Mouse (Mus musculus): ENCODE measurements at regions not wholly inside any gene's neighbourhood (a gene's known extent, or its start where the extent isn't known, plus 50 kb on each side); places are given as distances from the start of the nearest gene placed in this dataset.
A peak's percentile ranks its signal among the peaks of the same experiment; 100 is the strongest.

DNA sequence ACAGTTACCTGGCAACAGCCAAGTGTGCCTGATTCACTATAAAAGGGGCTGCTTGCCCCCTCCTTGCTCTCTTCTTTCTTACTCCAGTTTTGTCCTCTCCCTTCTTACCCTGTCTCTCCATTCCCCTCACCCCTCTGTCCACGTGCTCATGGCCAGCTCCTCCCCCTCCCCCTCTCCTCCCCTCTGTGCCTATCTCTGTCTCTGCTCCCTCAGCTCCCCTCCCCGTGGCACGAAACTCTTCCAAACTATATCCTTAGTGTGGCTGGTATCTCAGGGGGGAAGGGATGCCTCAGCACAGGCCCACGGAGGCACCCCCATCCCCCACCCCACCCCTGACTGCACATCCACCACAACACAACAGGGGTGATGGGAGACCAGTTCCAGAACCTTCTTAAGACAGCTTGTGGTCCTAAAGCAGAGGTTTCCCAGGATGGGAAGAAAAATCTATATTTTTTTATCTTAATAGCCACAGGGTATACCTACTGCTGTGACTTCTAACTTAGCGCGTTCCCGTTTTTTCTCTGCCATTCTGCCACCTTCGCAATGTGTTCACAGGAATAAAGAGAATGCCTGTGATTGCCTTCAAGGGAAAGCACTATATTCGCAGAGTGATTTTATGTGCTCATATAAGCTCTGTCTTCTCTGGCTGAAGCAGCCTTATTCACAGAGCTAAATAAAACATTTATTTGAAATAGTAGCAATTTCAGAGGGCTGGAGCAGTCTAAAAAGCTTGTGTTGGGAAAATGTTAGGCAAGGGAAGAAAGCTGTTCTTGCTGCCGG lies 69.1 kb upstream of the Serp2 start:
- Histone ChIP-seq H3K4me3 (ENCODE audit: low read depth, low read length) (no peak overlapping the region), H3K36me3 (ENCODE audit: insufficient read depth) (no peaks in the 10 kb centered on the region), H3K9me3 (ENCODE audit: low read depth, low read length) (no peaks in the 10 kb centered on the region), H3K9ac (no peak overlapping the region), H3K27ac (ENCODE audit: low read depth) (no peak overlapping the region; the same call in 1 of the 2 replicates), H3K4me2 (no peak overlapping the region), H3K27me3 (ENCODE audit: insufficient read depth, low read length) (no peaks in the 10 kb centered on the region), H3K4me1 (ENCODE audit: insufficient read depth) (peaks cover 42% of the 10 kb centered on the region)
- ATAC-seq (ENCODE audit: insufficient read depth) (peak; percentile 12; the same call in 1 of the 2 replicates), DNase-seq (no peak)
- WGBS = 58% methylated on average over 10 of the region's 10 CpGs
- TF ChIP-seq CTCF (IDR thresholded peaks at IDR 0.05; ENCODE audit: low read depth) = no peak

DNA sequence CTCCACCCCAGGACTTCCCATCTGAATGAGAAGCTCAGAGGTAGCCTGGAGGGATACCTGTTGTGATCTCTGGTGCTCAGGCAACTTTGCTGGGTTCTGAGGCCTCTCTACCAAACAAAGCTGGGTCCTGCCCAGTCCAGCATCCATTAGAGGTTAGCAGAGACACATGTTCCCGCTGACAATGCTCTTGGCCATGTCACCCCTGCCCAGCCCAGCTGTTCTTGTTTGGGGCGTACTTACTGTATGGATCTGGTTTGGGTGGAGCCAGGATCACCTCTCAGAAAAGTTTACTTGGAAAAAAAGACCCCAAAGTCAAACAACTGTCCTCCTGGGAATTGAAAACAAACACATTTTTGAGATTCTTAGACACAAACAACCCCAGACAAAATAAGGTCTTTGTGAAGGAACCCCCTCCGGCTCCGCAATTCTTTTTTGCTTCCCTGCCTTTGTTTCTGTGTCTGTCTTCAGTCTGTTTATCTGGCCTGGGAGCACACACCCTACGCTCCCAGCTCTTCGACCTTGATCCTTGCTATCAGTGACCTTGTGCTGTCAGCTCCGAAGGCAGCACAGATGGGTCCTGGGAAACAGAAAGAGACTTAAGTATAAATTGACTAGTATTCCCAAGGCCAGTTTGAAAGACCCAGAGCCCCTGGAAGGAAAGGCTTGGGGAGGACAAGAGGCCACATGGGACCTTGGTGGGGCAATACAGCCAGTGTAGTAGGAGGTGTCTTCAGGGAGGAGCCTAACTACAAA lies 68.1 kb upstream of the Serp2 start:
- Histone ChIP-seq H3K36me3 (ENCODE audit: insufficient read depth) (no peaks in the 10 kb centered on the region), H3K4me2 (no peak overlapping the region), H3K9ac (no peak overlapping the region), H3K27me3 (ENCODE audit: insufficient read depth, low read length) (no peaks in the 10 kb centered on the region), H3K4me3 (ENCODE audit: low read depth, low read length) (no peak overlapping the region), H3K4me1 (ENCODE audit: insufficient read depth) (peaks cover 42% of the 10 kb centered on the region), H3K9me3 (ENCODE audit: low read depth, low read length) (no peaks in the 10 kb centered on the region), H3K27ac (ENCODE audit: low read depth) (peak overlapping the region; percentile 14; the same call in 1 of the 2 replicates)
- 48% methylated on average over 7 of the region's 7 CpGs for WGBS
- ATAC-seq (ENCODE audit: insufficient read depth) (no peak), DNase-seq (no peak)
- no peak for TF ChIP-seq CTCF (IDR thresholded peaks at IDR 0.05; ENCODE audit: low read depth)

DNA sequence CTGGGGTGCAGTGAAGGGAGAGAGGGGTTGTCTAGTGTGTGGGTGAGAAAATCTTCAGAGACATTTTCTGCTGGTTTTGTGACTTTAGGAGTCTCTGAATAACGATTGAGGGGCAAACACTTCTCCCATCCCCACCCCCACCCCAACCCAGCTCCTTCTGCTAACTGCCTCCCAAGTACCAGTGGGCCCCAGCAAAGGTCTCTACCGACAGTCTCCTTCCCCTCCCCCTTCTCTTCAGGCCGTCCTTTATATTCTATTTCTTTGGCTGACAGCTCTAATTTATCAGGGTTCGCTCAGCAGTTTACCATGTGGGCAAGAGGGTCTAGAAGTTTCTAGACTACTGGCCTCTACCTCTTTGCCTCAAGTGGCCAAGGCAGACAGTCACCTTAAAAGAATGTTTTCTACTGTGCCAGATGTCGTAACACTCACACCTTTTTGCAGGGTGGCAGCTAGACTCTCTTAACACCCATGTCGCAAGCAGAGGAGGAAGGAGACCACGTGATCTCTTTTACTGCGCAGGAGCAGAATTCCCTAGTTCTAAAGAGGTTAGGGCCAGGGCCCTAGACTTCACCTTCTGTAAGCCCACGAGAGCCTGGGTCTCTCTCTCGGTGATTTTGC lies 66.8 kb upstream of the Serp2 start:
- peak; percentile 6; the same call in 1 of the 2 replicates for ATAC-seq (ENCODE audit: insufficient read depth)
- Histone ChIP-seq H3K4me1 (ENCODE audit: insufficient read depth) (peaks cover 50% of the 10 kb centered on the region), H3K9ac (no peak overlapping the region), H3K27me3 (ENCODE audit: insufficient read depth, low read length) (no peaks in the 10 kb centered on the region), H3K9me3 (ENCODE audit: low read depth, low read length) (no peaks in the 10 kb centered on the region), H3K36me3 (ENCODE audit: insufficient read depth) (no peaks in the 10 kb centered on the region), H3K4me2 (peak overlapping the region; percentile 47), H3K27ac (ENCODE audit: low read depth) (peak overlapping the region; percentile 83), H3K4me3 (ENCODE audit: low read depth, low read length) (no peak overlapping the region)
- WGBS = 16% methylated on average over 10 of the region's 10 CpGs
- no peak for TF ChIP-seq CTCF (IDR thresholded peaks at IDR 0.05; ENCODE audit: low read depth)
- DNase-seq = peak; percentile 53

DNA sequence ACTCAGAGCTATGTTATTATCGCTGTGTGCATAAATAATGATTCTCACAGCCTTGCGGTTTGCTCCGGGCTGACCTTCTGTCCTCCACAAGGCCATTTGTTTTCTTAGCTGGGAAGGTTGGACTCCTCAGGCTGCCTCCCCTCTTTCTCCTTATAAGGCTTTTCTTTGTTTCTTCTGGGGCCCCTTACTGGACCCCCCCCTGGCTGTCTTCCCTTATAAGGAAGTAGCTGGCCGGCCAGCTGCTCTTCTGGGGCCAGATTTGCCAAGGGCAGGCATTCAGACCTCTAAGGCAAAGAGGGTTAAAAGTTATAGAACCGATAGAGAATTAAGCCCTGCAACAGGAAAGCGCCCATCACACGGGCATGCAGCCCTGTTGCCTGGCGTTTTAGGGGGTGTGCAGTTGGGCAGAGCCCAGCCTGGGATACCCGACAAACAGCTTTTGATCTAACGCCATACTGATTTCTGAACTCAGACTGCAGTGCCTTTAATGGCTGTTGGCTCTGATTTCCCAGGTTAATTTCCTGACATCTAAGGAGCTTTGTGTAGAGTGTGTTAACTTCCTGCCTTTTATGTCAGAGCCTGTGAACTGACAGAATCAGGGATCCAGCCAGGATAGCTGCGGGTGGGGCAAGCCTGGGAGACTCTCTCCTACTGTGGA lies 66.1 kb upstream of the Serp2 start:
- TF ChIP-seq CTCF (IDR thresholded peaks at IDR 0.05; ENCODE audit: low read depth) = no peak
- Histone ChIP-seq H3K9ac (peak overlapping the region; percentile 40; the same call in 1 of the 2 replicates), H3K4me3 (ENCODE audit: low read depth, low read length) (no peak overlapping the region), H3K36me3 (ENCODE audit: insufficient read depth) (no peaks in the 10 kb centered on the region), H3K9me3 (ENCODE audit: low read depth, low read length) (no peaks in the 10 kb centered on the region), H3K27ac (ENCODE audit: low read depth) (peak overlapping the region; percentile 83), H3K4me1 (ENCODE audit: insufficient read depth) (peaks cover 57% of the 10 kb centered on the region), H3K27me3 (ENCODE audit: insufficient read depth, low read length) (no peaks in the 10 kb centered on the region), H3K4me2 (peak overlapping the region; percentile 47)
- ATAC-seq (ENCODE audit: insufficient read depth) = peak; percentile 72
- peak; percentile 79 for DNase-seq
- WGBS = 1% methylated on average over 11 of the region's 11 CpGs

DNA sequence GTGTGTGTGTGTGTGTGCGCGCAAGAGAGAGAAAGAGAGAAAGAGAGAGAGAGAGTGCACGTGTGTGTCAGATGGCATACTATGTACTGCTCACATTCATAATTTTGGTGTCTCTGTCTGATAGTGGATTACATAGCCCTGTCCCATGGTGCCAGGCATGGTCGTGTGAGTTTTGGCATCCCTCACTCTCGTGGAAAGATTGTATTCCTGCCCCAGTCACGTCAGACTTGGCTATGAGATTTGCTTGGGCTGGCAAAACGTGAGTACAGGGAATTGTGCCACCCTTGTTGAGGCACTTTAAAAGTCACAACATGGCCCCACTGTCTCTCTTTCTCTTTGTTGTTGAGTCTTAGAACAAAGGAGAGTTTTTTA lies 62.3 kb upstream of the Serp2 start:
- Histone ChIP-seq H3K9me3 (ENCODE audit: low read depth, low read length) (no peaks in the 10 kb centered on the region), H3K4me2 (no peak overlapping the region), H3K36me3 (ENCODE audit: insufficient read depth) (no peaks in the 10 kb centered on the region), H3K27ac (ENCODE audit: low read depth) (0 out of 2 replicates have a peak overlapping the region, but pooled peaks have one; percentile 75), H3K4me3 (ENCODE audit: low read depth, low read length) (no peak overlapping the region), H3K27me3 (ENCODE audit: insufficient read depth, low read length) (no peaks in the 10 kb centered on the region), H3K4me1 (ENCODE audit: insufficient read depth) (peaks cover 52% of the 10 kb centered on the region), H3K9ac (no peak overlapping the region)
- ATAC-seq (ENCODE audit: insufficient read depth) (no peak), DNase-seq (no peak)
- 63% methylated on average over 7 of the region's 7 CpGs for WGBS
- no peak for TF ChIP-seq CTCF (IDR thresholded peaks at IDR 0.05; ENCODE audit: low read depth)

DNA sequence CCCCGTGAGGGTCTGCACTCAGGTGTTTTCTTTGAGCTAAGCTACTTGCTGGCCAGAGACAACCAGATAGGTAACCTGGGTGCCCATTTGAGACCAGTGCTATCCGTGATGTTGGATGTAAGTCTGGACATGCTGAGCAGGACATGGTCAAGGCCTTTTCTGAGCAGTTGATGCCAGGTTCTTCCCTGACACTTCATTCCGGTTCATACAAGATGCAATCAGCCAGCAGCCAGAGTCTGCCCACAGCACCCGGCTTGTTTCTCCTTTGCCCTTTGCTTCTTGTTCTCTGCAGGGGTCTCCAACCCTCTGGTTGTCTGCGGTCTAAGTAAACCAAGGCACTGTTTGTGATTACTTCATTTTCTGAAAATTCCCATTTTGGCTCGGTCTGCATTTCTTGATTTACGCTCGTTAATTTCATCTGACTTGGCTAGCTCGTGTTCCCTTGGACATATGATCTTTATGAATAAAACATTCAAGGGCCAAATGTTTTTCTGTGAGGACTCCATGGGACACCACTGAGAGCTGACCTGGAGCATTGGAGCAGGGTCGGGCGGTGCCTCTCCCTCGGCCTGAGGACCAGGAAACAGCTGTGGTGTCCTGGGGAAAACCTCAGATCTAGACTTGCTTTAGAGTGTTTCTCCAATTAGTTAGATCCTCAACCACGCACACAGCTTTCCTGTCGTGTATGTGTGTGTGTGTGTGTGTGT lies 61.8 kb upstream of the Serp2 start:
- H3K4me1 ChIP-seq (ENCODE audit: insufficient read depth) = peaks cover 47% of the 10 kb centered on the region
- H3K27ac ChIP-seq (ENCODE audit: low read depth) = peak overlapping the region; percentile 75; the same call in 1 of the 2 replicates
- no peaks in the 10 kb centered on the region for H3K27me3 ChIP-seq (ENCODE audit: insufficient read depth, low read length)
- peak; percentile 34 for DNase-seq
- no peak for TF ChIP-seq CTCF (IDR thresholded peaks at IDR 0.05; ENCODE audit: low read depth)
- no peak overlapping the region for H3K9ac ChIP-seq
- WGBS = 57% methylated on average over 14 of the region's 14 CpGs
- H3K9me3 ChIP-seq (ENCODE audit: low read depth, low read length) = no peaks in the 10 kb centered on the region
- no peaks in the 10 kb centered on the region for H3K36me3 ChIP-seq (ENCODE audit: insufficient read depth)
- ATAC-seq (ENCODE audit: insufficient read depth) = no peak
- no peak overlapping the region for H3K4me3 ChIP-seq (ENCODE audit: low read depth, low read length)
- no peak overlapping the region for H3K4me2 ChIP-seq

Data from lung, embryonic 14.5 days (tissue).